Mouse (Mus musculus) neural tube, embryonic 14.5 days (tissue): Measurements from ENCODE around the gene Rubcn. TPM values are rescaled to one million over a fixed set of nuclear protein-coding genes. Genes with fewer than 3 reads are reported as not detected.

ENCODE experiments used
- ATAC-seq: fragments of 200-750 bp; cut with Nextera tagmentation; 2 replicates; pipeline ENCODE4 v1.8.0; 2017; ENCODE audit warnings: low read depth, mild to moderate bottlenecking, moderate TSS enrichment, moderate library complexity
- H3K27ac ChIP-seq: fragments of 300-500 bp; sonication (generic); 2 replicates; pipeline ENCODE4 v1.5.1; 2014; ENCODE audit warnings: low read depth, mild to moderate bottlenecking, control low read depth, low read length, moderate library complexity, mixed read lengths
- H3K27me3 ChIP-seq: fragments of 300-500 bp; sonication (generic); 2 replicates; pipeline ENCODE4 v1.6.1; 2014; ENCODE audit warnings: low read length; ENCODE audit not compliant: control insufficient read depth, insufficient read depth
- H3K36me3 ChIP-seq: fragments of 300-500 bp; sonication (generic); 2 replicates; pipeline ENCODE4 v1.6.1; 2014; ENCODE audit warnings: low read length, mixed read lengths; ENCODE audit not compliant: control insufficient read depth, insufficient read depth
- H3K4me1 ChIP-seq: fragments of 300-500 bp; sonication (generic); 2 replicates; pipeline ENCODE4 v1.6.1; 2014; ENCODE audit warnings: low read length; ENCODE audit not compliant: control insufficient read depth, insufficient read depth
- H3K4me2 ChIP-seq: fragments of 300-500 bp; sonication (generic); 2 replicates; pipeline ENCODE4 v1.6.1; 2014; ENCODE audit warnings: mild to moderate bottlenecking, low read depth, low read length, control low read depth
- H3K4me3 ChIP-seq: fragments of 300-500 bp; sonication (generic); 2 replicates; pipeline ENCODE4 v1.5.1; 2014; ENCODE audit warnings: low read depth, low read length, control low read depth, mixed read lengths
- H3K9ac ChIP-seq: fragments of 300-500 bp; sonication (generic); replicated peaks from 2 replicates; pipeline ENCODE4 v1.6.1; 2014; ENCODE audit warnings: low read depth, mild to moderate bottlenecking, control low read depth, low read length, mixed read lengths
- H3K9me3 ChIP-seq: fragments of 300-500 bp; sonication (generic); 2 replicates; pipeline ENCODE4 v1.6.1; 2016; ENCODE audit warnings: low read length; ENCODE audit not compliant: control insufficient read depth
- WGBS: fragments of 180-500 bp; shearing (Covaris S2); extraction: QIAGEN DNeasy Blood & Tissue Kit; methylation state at CpG from one replicate; pipeline ENCODE4 v1.1.7; 2014; 5-methylcytosine and 5-hydroxymethylcytosine counted together
- polyA plus RNA-seq: library from polyadenylated mRNA; unstranded; fragments of >200 nt; fragmentation: Nextera tagmentation; extraction: Ambion mirVana; gene quantifications from 2 replicates; pipeline ENCODE4 v1.2.1, GENCODE M21; 2014

Gene Rubcn
- polyA plus RNA-seq, 1 experiment from 2014 or later, result 29.1 TPM

- no peak overlapping the region for H3K27ac ChIP-seq
- H3K9me3 ChIP-seq, result no peaks in the 10 kb centered on the region
- no peak overlapping the region for H3K4me2 ChIP-seq
- peaks cover 20% of the 10 kb centered on the region for H3K36me3 ChIP-seq
- ATAC-seq, result no peak
- no peaks in the 10 kb centered on the region for H3K27me3 ChIP-seq
- H3K4me1 ChIP-seq, result no peaks in the 10 kb centered on the region
- no peak overlapping the region for H3K9ac ChIP-seq
- WGBS, result 75% methylated on average over 3 of the region's 3 CpGs
- H3K4me3 ChIP-seq, result no peak overlapping the region
Measured at GRCm38 (mm10) chr16:32902051-32902428, 24.5 kb upstream of the Rubcn start.

GRCm38 (mm10) chr16:32901360-32902050, 23.9 kb upstream of the Rubcn start:
- no peak overlapping the region for H3K4me2 ChIP-seq
- H3K27me3 ChIP-seq, result no peaks in the 10 kb centered on the region
- WGBS, result 90% methylated on average over 2 of the region's 2 CpGs
- H3K9me3 ChIP-seq, result no peaks in the 10 kb centered on the region
- no peak overlapping the region for H3K9ac ChIP-seq
- ATAC-seq, result no peak
- H3K4me3 ChIP-seq, result no peak overlapping the region
- no peaks in the 10 kb centered on the region for H3K4me1 ChIP-seq
- peaks cover 20% of the 10 kb centered on the region for H3K36me3 ChIP-seq
- H3K27ac ChIP-seq, result no peak overlapping the region

GRCm38 (mm10) chr16:32896126-32896525, 18.6 kb upstream of the Rubcn start:
- Histone ChIP-seq H3K27me3 (no peaks in the 10 kb centered on the region), H3K4me2 (no peak overlapping the region), H3K9ac (no peak overlapping the region), H3K9me3 (no peaks in the 10 kb centered on the region), H3K36me3 (peaks cover 42% of the 10 kb centered on the region), H3K4me3 (no peak overlapping the region), H3K27ac (no peak overlapping the region), H3K4me1 (no peaks in the 10 kb centered on the region)
- no peak for ATAC-seq

- Histone ChIP-seq H3K4me2 (no peak overlapping the region), H3K36me3 (peaks cover 45% of the 10 kb centered on the region), H3K4me1 (no peaks in the 10 kb centered on the region), H3K4me3 (no peak overlapping the region), H3K27me3 (no peaks in the 10 kb centered on the region), H3K27ac (no peak overlapping the region), H3K9ac (no peak overlapping the region), H3K9me3 (no peaks in the 10 kb centered on the region)
- WGBS, result 65% methylated on average over 2 of the region's 2 CpGs
- no peak for ATAC-seq
Measured at GRCm38 (mm10) chr16:32889881-32890280, 12.3 kb upstream of the Rubcn start.

- H3K9me3 ChIP-seq, result no peaks in the 10 kb centered on the region
- no peaks in the 10 kb centered on the region for H3K27me3 ChIP-seq
- no peak overlapping the region for H3K4me3 ChIP-seq
- 92% methylated on average over 7 of the region's 7 CpGs for WGBS
- no peak for ATAC-seq
- H3K9ac ChIP-seq, result no peak overlapping the region
- no peak overlapping the region for H3K27ac ChIP-seq
- H3K36me3 ChIP-seq, result peaks cover 33% of the 10 kb centered on the region
- H3K4me1 ChIP-seq, result no peaks in the 10 kb centered on the region
- no peak overlapping the region for H3K4me2 ChIP-seq
Measured at GRCm38 (mm10) chr16:32887996-32888395, 10.4 kb upstream of the Rubcn start.

GRCm38 (mm10) chr16:32881538-32881937, 4.0 kb upstream of the Rubcn start:
- Histone ChIP-seq H3K4me2 (no peak overlapping the region), H3K27me3 (peaks cover 2% of the 10 kb centered on the region; the same call in 1 of the 2 replicates), H3K27ac (no peak overlapping the region), H3K9ac (no peak overlapping the region), H3K4me3 (no peak overlapping the region), H3K4me1 (peaks cover 16% of the 10 kb centered on the region), H3K9me3 (no peaks in the 10 kb centered on the region), H3K36me3 (peaks cover 6% of the 10 kb centered on the region; the same call in 1 of the 2 replicates)
- WGBS, result 81% methylated on average over 7 of the region's 7 CpGs
- no peak for ATAC-seq

GRCm38 (mm10) chr16:32878972-32879926, 1.7 kb upstream of the Rubcn start:
- H3K9ac ChIP-seq, result no peak overlapping the region
- H3K27ac ChIP-seq, result no peak overlapping the region
- H3K4me3 ChIP-seq, result peak overlapping the region; percentile 85; the same call in 1 of the 2 replicates
- H3K9me3 ChIP-seq, result no peaks in the 10 kb centered on the region
- H3K4me2 ChIP-seq, result peak overlapping the region; percentile 81
- H3K27me3 ChIP-seq, result peaks cover 2% of the 10 kb centered on the region; the same call in 1 of the 2 replicates
- WGBS, result 80% methylated on average over 14 of the region's 14 CpGs
- H3K36me3 ChIP-seq, result no peaks in the 10 kb centered on the region
- no peak for ATAC-seq
- H3K4me1 ChIP-seq, result peaks cover 16% of the 10 kb centered on the region

GRCm38 (mm10) chr16:32878157-32878598, 612 bp upstream of the Rubcn start:
- Histone ChIP-seq H3K4me1 (peaks cover 16% of the 10 kb centered on the region), H3K36me3 (no peaks in the 10 kb centered on the region), H3K27ac (peak overlapping the region; percentile 80), H3K4me3 (peak overlapping the region; percentile 85), H3K4me2 (peak overlapping the region; percentile 81), H3K9ac (peak overlapping the region; percentile 82), H3K9me3 (no peaks in the 10 kb centered on the region), H3K27me3 (peaks cover 2% of the 10 kb centered on the region; the same call in 1 of the 2 replicates)
- WGBS, result 2% methylated on average over 31 of the region's 34 CpGs
- peak; percentile 45 for ATAC-seq

- no peak overlapping the region for H3K27ac ChIP-seq
- H3K4me2 ChIP-seq, result peak overlapping the region; percentile 69
- H3K4me3 ChIP-seq, result peak overlapping the region; percentile 85
- H3K9ac ChIP-seq, result peak overlapping the region; percentile 82
- H3K9me3 ChIP-seq, result no peaks in the 10 kb centered on the region
- H3K27me3 ChIP-seq, result peaks cover 2% of the 10 kb centered on the region; the same call in 1 of the 2 replicates
- 32% methylated on average over 9 of the region's 9 CpGs for WGBS
- no peak for ATAC-seq
- H3K36me3 ChIP-seq, result no peaks in the 10 kb centered on the region
- peaks cover 14% of the 10 kb centered on the region for H3K4me1 ChIP-seq
Measured at GRCm38 (mm10) chr16:32876831-32877230, 735 bp downstream of the Rubcn start.
